In the genomic region with DNA sequence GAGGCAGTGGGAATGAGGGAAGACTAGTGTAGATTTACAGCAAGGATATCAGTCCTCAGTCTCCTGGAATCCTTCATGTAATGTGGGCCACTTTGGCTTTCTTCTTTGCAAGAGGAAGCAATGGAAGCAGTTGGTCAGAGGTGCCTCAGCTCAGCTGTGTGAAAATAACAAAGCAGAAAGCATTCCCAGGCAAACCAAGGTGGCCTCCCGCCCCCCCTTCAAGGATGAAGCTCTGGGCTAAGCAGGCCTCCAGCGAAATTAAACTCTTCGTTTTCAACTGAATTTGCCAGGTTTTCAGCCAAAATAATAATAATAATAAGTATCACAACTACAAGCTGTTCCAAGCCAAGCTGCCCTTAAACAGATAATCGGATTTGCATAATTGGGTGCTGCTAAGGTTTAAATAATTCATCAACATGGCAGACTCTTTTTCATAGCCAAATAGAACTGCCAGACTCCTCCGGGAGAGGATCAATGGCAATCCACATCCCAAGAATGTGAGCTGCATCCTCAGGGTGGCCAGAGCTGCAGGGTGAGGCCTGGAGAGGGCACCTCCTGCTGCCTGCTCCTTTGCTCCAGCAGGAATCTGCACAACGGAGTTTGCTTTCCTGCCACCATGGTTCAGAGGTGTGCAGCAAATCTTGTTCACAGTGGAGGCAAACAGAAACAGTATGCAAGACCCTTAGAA, we compare ENCODE assay signal across 13 mouse cellular contexts.
DNase-seq lines count a peak whose midpoint lies in the region; ATAC-seq and TF ChIP-seq lines count a peak whose summit lies in the region.
"Had no signal": no experiment of that assay in that cellular context is flagged by ENCODE, and none has a peak within 500 bp of the region (broad histone marks: within the 10 kb centered on the region; RNA-seq: fewer than 3 reads in every experiment).

No protein-coding gene starts in this region.

- 1% methylated on average over 6 of the region's 6 CpGs for WGBS in forebrain, embryonic 14.5 days
- WGBS in hindbrain, postnatal 0 days = 20% methylated on average over 6 of the region's 6 CpGs
- WGBS in neural tube, embryonic 13.5 days = 22% methylated on average over 6 of the region's 6 CpGs
- WGBS in thymus, adult 2 months = 53% methylated on average over 6 of the region's 6 CpGs

- no peak for TF ChIP-seq POLR2A in thymus, adult 2 months (IDR thresholded peaks at IDR 0.05; ENCODE audit: control insufficient read depth, extremely low read depth, insufficient read depth, low read length, poor library complexity)

- peak overlapping the region; percentile 48; the same call in 1 of the 2 replicates for H3K27ac ChIP-seq in forebrain, embryonic 14.5 days (ENCODE audit: low read depth, low read length)
- H3K27ac ChIP-seq in hindbrain, postnatal 0 days = no peak overlapping the region
- H3K27ac ChIP-seq in neural tube, embryonic 13.5 days (replicated peaks) = 0 out of 2 replicates have a peak overlapping the region, but pooled peaks have one; percentile 33
- no peak overlapping the region for H3K27ac ChIP-seq in thymus, adult 2 months (ENCODE audit: control insufficient read depth, insufficient read depth, low read length)

- H3K4me1 ChIP-seq in forebrain, embryonic 14.5 days (ENCODE audit: control insufficient read depth, insufficient read depth, low read length) = peaks cover 16% of the 10 kb centered on the region
- no peaks in the 10 kb centered on the region for H3K4me1 ChIP-seq in hindbrain, postnatal 0 days (ENCODE audit: insufficient read depth, low read length)
- H3K4me1 ChIP-seq in neural tube, embryonic 13.5 days (replicated peaks) = peaks cover 18% of the 10 kb centered on the region
- no peaks in the 10 kb centered on the region for H3K4me1 ChIP-seq in thymus, adult 2 months (replicated peaks; ENCODE audit: control insufficient read depth, insufficient read depth, low read length)

- intact Hi-C loops in heart, postnatal 25 days (cut with DNase I) = no loop called here

- no peaks in the 10 kb centered on the region for H3K9me3 ChIP-seq in forebrain, embryonic 14.5 days (replicated peaks; ENCODE audit: control insufficient read depth, low read length)
- H3K9me3 ChIP-seq in hindbrain, postnatal 0 days (ENCODE audit: low read length) = no peaks in the 10 kb centered on the region
- no peaks in the 10 kb centered on the region for H3K9me3 ChIP-seq in neural tube, embryonic 13.5 days

- H3K36me3 ChIP-seq in forebrain, embryonic 14.5 days (ENCODE audit: control insufficient read depth, insufficient read depth, low read length) = no peaks in the 10 kb centered on the region
- no peaks in the 10 kb centered on the region for H3K36me3 ChIP-seq in hindbrain, postnatal 0 days (ENCODE audit: insufficient read depth, low read length)
- no peaks in the 10 kb centered on the region for H3K36me3 ChIP-seq in neural tube, embryonic 13.5 days
- no peaks in the 10 kb centered on the region for H3K36me3 ChIP-seq in thymus, adult 2 months (ENCODE audit: control insufficient read depth, insufficient read depth, low read length)
- H3K36me3 ChIP-seq: G1E had no signal

- no peak overlapping the region for H3K4me2 ChIP-seq in forebrain, embryonic 14.5 days (ENCODE audit: low read length)
- H3K4me2 ChIP-seq in hindbrain, postnatal 0 days (ENCODE audit: low read depth, low read length) = no peak overlapping the region
- no peak overlapping the region for H3K4me2 ChIP-seq in neural tube, embryonic 13.5 days

- no peak for TF ChIP-seq CTCF in hindbrain, postnatal 0 days (IDR thresholded peaks at IDR 0.05; ENCODE audit: low read depth)
- TF ChIP-seq CTCF in thymus, adult 2 months (IDR thresholded peaks at IDR 0.05; ENCODE audit: borderline replicate concordance, control insufficient read depth, extremely low read depth, insufficient read depth, low read length, poor library complexity) = no peak

- peak; percentile 88 for ATAC-seq in forebrain, embryonic 14.5 days
- 0 out of 2 replicates have a peak, but pooled peaks have one; percentile 35 for ATAC-seq in hindbrain, postnatal 0 days
- ATAC-seq in neural tube, embryonic 13.5 days (ENCODE audit: low read depth) = 0 out of 2 replicates have a peak, but pooled peaks have one; percentile 47
- no peak for ATAC-seq in megakaryocyte-erythroid progenitor cell, adult 5-6 weeks (replicated peaks; ENCODE audit: low FRiP score, low TSS enrichment, poor library complexity, severe bottlenecking)
- ATAC-seq: activated CD4-positive, CD25-positive, alpha-beta regulatory T cell, adult 4 months had no signal

- peak; percentile 70 for DNase-seq in heart, adult 11 months
- DNase-seq in heart, postnatal 25 days (ENCODE audit: low spot score) = no peak
- DNase-seq in forebrain, embryonic 14.5 days (ENCODE audit: low spot score) = peak; percentile 74
- DNase-seq in hindbrain, postnatal 0 days (ENCODE audit: low spot score) = peak; percentile 5
- DNase-seq in MN1 (ENCODE audit: low spot score) = no peak
- DNase-seq in thymus, adult 2 months = no peak
- DNase-seq: cerebellum, adult 9-11 months; heart, postnatal 36 days; kidney, adult 8-10 months had no signal

- no peak overlapping the region for H3K9ac ChIP-seq in forebrain, embryonic 14.5 days (ENCODE audit: low read length)
- no peak overlapping the region for H3K9ac ChIP-seq in hindbrain, postnatal 0 days (replicated peaks; ENCODE audit: low read length)
- H3K9ac ChIP-seq in neural tube, embryonic 13.5 days = no peak overlapping the region

- no peak overlapping the region for H3K4me3 ChIP-seq in forebrain, embryonic 14.5 days (ENCODE audit: low read depth, low read length)
- no peak overlapping the region for H3K4me3 ChIP-seq in hindbrain, postnatal 0 days (ENCODE audit: low read length)
- H3K4me3 ChIP-seq in neural tube, embryonic 13.5 days = no peak overlapping the region
- H3K4me3 ChIP-seq in thymus, adult 2 months (ENCODE audit: control insufficient read depth, insufficient read depth, low read length) = no peak overlapping the region

- no peaks in the 10 kb centered on the region for H3K27me3 ChIP-seq in forebrain, embryonic 14.5 days (replicated peaks; ENCODE audit: control insufficient read depth, insufficient read depth, low read length)
- H3K27me3 ChIP-seq in hindbrain, postnatal 0 days (ENCODE audit: insufficient read depth, low read length) = no peaks in the 10 kb centered on the region
- no peaks in the 10 kb centered on the region for H3K27me3 ChIP-seq in neural tube, embryonic 13.5 days
- no peaks in the 10 kb centered on the region for H3K27me3 ChIP-seq in thymus, adult 2 months (ENCODE audit: control insufficient read depth, insufficient read depth, low read length)

Comparison
In these comparisons a context has a peak if more than half of its experiments do, and no peak if none do; other contexts are left out.
1. DNase-seq: peak in heart, adult 11 months (single experiment), forebrain, embryonic 14.5 days (single experiment) and hindbrain, postnatal 0 days (single experiment); none in heart, postnatal 25 days (single experiment), MN1 (single experiment) and thymus, adult 2 months (single experiment).
2. H3K27ac ChIP-seq: peak in forebrain, embryonic 14.5 days (single experiment) and neural tube, embryonic 13.5 days (single experiment); none in hindbrain, postnatal 0 days (single experiment) and thymus, adult 2 months (single experiment).